Mouse (Mus musculus): ENCODE data around the gene Ccr2. TPM values are rescaled to one million over a fixed set of nuclear protein-coding genes. Genes with fewer than 3 reads are reported as not detected.
"Not testable (repeated sequence)": the region's sequence is repeated elsewhere in the genome, so short reads cannot be mapped to it uniquely, and the experiment has no call there.

Ccr2 gene
- 100 to 1,000 TPM in 1 of 2 experiments, 10 to 100 TPM in 1; 81.2 to 144 TPM for polyA plus RNA-seq (2017; shearing (Covaris generic))

DNA sequence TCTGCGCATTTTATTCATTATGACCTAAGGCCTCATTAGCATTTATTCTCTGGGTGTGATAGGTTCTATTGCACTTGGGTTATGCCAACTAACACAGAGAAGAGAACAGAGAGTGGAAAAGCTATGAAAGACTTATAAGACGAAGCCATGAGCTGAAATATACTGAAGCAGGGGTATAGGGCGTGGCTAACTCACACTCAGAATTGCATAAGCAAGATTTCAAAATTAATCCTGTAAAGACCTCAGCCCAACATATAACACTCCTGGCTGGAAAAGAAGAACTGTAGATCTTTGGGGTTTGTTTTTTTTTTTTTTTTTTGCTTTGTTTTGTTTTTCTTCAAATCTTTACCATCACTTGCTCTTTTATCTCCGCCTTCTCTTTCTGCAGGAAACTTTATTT is at the start of gene Ccr2:
Gene Ccr2 (plus strand): TSS at position 228 of the 400 bp plus-strand sequence.
- no peak for ATAC-seq

- ATAC-seq, result no peak
Observed at GRCm38 (mm10) chr9:124053532-124053931, 48.2 kb upstream of the Ccr2 start.

DNA sequence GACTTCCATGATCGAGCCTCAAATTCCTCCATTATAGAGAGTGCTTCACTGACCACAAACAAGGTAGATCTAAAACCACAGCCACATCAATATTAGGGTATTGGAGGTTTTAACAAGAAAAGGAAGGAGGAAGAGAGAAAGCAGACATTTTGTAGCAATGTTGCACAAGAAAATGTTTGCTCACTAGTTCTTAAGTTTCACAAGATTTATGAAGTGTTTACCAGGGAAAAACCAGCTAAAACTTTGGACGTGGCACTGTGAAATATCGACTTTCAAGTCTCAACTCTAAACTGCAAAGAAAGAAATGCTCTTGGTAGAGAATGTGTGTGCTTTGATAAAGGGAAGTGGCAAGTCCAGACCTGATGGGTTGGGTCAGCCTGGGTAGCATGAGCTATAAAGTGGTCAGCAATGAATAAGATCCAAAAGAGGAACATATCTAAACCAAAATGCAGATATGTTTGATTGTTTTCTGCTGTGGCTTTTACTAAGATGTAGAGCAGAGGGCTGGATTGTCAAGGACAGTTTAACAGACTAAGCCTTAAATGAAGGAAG is 45.5 kb upstream of the Ccr2 start:
- ATAC-seq, result no peak

DNA sequence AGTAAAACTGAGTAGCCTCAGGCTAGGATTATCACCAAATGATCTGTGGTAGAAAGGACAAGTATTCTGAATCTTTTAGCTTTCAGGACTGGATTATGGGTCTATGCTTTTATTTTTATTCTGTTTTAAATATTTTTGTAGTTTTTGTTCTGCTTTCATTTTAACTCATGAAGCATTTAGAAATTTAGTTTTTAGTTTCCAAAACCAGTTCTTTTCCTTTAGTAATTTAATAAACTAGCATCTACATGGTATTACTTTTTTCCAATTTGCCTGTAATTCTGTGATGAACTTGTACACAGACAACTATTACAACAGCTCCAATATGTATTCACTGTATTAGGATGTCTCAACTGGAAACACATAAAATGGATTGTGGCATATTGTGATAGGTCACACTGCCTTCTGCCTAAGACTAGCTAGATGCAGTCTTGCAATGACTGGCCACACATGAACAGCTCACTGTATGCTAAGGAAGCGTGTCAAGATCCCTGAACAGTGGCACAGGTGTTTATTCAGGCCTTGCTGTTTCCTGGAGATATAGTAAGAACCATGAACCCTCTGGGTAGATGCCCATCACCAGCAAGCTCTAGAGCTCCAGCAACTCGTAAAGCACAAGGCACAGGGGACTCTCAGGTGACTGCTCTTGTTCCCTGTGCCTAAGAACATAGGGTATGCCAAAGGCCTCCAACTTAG is 41.9 kb upstream of the Ccr2 start:
- no peak for ATAC-seq

DNA sequence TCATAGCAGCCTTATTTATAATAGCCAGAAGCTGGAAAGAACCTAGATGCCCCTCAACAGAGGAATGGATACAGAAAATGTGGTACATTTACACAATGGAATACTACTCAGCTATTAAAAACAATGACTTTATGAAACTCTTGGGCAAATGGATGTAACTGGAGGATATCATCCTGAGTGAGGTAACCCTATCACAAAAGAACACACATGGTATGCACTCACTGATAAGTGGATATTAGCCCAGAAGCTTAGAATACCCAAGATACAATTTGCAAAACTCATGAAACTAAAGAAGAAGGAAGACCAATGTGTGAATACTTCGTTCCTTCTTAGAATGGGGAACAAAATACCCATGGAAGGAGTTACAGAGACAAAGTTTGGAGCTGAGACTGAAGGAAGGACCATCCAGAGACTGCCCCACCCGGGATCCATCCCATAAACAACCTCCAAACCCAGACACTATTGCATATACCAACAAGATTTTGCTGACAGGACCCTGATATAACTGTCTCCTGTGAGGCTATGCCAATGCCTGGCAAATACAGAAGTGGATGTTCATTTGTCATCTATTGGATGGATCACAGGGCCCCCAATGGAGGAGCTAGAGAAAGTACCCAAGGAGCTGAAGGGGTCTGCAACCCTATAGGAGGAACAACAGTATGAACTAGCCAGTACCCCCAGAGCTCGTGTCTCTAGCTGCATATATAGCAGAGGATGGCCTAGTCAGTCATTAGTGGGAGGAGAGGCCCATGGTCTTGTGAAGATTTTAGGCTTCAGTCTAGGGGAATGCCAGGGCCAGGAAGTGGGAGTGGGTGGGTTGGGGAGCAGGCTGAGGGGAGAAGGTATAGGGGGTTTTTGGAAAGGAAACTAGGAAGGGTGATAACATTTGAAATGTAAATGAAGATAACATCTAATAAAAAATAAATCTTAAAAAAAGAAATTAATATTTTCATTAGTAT is 40.0 kb upstream of the Ccr2 start:
- ATAC-seq, result not testable (repeated sequence)

DNA sequence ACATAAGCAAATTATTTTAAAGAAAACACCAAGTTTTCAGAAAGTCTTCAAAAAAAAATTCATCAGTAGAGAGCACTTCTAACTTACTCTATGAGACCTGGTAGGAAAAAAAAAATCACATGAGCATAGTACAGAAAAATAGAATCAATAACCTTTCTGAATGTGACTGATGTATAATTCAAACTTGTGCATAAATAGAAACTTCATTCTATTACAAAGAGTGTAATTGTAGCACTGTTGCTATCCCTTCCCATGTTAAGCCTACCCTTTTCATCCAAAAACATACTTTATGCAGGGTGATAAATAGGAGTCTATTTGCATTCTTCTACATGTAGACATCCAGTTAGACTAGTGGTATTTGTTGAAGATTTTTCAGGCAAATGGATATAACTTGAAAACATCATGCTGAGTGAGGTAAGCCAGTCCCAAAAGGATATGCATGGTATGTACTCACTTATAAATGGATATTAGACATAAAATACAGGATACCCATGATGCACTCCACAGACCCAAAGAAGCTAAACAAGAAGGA is 35.1 kb upstream of the Ccr2 start:
- no peak for ATAC-seq

DNA sequence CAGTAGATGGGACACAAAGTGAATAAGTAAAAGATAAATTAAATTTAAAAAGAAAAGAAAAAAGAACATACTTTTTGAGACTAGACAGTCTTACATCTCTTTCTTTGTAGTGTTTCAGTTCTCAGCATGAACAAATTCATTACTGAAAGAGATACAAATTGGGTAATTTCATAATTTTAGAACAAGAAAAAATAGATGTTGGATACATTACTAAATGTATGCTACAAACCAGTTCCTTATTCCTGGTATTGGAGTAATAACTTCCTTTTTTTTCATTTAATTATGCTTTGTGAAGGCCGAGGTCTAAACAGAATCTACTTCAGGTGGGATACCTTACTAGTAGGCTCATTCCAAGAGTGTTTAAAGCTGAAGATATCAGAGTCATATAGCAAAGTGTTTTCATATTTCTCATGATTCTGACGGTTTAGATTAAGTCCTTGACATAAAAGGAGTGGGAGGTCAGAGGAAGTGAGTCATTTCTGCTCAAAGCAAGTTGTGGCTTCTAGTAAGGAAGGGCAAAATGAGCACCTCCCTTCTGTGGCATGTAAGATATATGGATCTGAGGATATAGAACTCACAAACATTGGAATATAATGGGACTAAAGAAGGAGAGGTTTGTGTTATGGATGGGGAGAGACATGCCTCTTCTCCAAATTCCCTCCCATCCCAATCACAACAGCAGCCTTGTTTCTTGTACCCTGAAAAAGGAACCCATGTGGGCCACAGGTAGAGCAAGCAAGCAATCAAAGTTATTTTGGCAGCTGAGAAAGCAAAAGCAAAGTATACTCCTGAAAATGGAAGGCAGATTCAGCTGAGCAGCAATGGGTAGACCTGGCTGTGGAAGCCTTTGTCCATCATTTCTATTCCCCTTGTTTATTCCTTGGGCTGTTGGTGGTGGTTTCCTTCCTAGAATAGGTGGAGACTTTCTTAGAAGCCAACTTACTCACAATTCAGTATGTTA is 33.4 kb upstream of the Ccr2 start:
- peak; percentile 97 for ATAC-seq

- ATAC-seq, result no peak
Observed at GRCm38 (mm10) chr9:124071506-124071905, 30.2 kb upstream of the Ccr2 start.

DNA sequence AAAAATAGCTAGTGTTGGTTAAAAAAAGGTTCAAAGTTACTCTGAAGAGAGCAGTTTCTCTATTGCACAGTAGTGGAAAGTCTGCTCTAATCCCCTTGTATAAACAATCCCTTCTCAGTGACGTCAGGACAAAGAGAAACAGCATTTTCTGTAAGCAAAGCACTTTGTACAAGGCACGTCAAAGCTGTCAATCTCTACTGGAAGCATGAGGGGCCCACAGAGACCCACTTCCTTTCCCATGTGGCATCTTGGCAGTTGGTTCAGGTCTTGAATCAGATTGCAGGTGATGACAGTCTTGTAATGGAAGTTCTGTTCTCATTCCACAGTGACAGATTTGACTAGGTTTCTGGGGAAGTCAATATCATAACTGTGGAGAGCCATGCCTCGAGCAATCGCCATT is 21.9 kb upstream of the Ccr2 start:
- ATAC-seq, result peak; percentile 91

DNA sequence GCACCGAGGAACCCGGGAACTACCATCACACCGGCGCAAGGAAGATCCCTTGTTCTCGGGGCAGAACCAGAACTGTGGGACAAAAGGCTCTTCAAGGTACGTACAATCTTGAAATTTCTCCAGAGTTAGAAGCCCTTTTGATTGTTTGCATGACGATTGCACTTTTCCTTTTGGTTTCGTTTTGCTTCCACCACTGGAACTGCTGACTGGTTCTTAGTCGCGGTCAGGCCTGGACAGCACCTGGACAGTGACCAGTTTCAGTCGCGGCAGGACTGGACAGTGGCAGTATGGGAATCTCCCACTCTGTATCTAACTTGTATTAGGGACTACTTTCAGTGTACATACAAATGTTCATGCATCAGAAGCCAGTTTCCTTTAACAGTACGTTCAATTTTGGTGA is 21.3 kb upstream of the Ccr2 start:
- ATAC-seq, result not testable (repeated sequence)

GRCm38 (mm10) chr9:124090441-124090840 is 11.3 kb upstream of the Ccr2 start:
- no peak for ATAC-seq

DNA sequence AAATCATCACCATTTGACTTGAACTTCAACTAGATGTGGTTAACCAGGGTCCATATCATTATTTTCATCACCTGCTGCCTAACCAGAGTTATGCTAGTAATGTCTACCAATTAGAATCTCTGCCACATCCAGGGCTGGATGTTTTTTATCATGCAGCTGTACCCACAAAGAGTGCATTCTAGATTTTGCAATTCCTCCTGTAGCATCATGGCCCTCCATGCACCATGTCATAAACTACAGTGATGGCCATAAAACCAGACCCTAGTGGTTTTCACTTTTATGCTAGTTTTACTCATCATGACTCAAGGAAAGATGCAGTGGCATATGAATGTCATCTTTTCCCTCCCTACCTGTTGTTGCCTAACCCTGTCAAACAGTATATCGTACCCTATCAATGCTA is 2.6 kb upstream of the Ccr2 start:
- ATAC-seq, result no peak

- ATAC-seq, result peak; percentile 44
Observed at GRCm38 (mm10) chr9:124100357-124100756, 1.4 kb upstream of the Ccr2 start.

DNA sequence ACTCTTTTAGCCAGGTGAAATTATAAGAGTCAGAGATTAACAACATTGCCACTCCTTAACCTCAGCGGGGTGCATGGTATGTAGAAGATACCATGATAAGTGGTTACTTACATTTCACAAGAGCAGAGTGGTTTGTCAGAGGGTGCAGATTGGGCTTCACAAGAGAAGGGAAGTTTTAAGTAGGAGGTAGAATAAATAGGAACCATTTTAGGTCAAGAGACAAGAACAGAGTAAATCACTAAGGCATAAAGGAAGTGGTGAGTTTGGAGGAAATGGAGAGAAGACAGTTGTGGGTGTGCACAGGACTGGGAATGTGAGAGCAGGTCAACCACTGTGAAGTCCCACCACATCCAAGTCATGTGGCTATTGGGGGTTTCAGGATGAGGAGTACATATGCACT is 1.4 kb downstream of the Ccr2 start:
- ATAC-seq, result no peak

GRCm38 (mm10) chr9:124105196-124105595 is 3.4 kb downstream of the Ccr2 start:
- ATAC-seq, result no peak

DNA sequence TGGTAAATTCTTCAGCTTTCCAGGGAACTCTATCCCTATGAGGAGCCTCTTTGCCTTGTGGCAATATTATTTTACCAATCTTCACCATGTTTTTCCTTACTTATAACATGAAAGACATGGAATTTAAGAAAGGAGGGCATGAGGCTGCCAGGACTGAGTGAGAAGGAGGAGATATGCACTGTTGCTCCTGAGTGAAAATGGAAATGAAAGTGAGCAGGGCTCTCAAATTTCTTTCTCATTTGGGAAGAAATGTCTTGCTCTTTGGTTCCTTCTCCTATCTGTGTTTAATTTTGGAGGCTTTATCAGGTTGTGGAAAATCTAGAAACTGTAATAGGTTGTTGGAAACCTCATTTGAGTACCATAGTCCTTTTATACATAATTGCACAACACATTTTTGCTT is 5.5 kb downstream of the Ccr2 start:
- no peak for ATAC-seq

- no peak for ATAC-seq
Observed at GRCm38 (mm10) chr9:124108356-124109127, 6.8 kb downstream of the Ccr2 start.

DNA sequence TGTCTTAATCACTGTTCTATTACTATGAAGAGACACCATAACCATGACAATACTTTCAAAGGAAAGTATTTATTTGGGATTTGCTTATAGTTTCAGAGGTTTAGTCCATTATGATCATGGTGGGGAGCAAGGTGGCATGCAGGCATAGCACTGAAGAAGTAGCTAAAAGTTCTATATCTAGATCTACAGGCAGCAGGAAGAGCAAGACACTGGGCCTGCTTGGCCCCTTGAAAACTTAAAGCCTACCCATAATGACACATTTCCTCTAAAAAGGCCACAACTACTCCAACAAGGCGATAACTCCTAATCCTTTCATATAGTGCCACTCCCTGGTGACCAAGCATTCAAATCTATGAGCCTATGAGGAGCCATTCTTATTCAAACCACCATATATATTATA is 10.2 kb downstream of the Ccr2 start:
- ATAC-seq, result no peak

DNA sequence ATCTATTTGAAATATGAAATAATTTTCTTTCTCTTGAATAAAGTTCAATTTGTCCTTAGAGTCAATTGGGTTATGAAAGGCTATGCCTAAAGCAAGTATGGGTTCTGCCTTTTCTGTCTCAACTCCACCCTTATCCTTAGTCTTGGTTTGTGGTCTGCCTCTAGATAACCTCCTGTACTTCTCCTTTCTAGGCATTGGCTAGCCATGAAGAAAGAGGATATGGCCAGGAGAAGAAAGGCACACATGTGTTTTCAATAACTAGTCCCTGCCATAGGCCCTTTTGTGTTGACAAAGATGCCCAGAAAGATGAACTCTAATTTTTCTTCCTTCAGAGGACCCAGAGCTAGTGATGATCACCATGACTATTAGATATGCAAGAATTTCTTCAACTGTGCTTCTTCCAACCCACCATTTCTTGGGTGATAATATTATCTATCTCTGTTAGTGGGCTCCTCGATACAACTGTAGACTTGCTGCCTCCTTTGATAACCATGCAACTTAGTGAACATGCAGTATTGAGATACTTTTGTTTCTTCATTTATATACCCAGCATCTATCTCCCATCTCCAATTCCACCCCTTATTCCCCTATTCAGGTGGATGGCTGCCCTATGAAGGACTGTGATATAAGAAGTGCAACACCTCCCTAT is 11.0 kb downstream of the Ccr2 start:
- ATAC-seq, result no peak

- no peak for ATAC-seq
Observed at GRCm38 (mm10) chr9:124113777-124114176, 12.0 kb downstream of the Ccr2 start.

DNA sequence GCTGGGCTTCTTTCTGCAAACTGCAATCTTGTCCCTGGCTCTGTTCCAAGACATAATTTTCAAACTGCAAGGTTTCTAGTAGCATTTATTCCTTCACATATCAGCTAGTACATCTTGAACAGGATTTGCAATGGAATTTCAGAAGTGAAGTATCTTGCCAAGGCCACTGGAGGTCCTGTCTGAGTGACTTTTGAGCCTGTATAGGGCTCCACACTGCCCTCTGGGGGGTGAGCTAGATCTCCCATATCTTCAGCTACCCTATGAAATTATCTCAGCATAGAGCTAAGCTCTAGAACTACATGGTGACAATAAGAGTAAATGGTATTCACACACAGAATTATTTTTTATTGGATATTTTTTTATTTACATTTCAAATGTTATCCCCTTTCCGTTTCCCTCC is 16.7 kb downstream of the Ccr2 start:
- ATAC-seq, result no peak
